Mouse (Mus musculus): Measurements from ENCODE around the gene Car8. TPM values are rescaled to one million over a fixed set of nuclear protein-coding genes. Genes with fewer than 3 reads are reported as not detected.
"Not testable (repeated sequence)": the region's sequence is repeated elsewhere in the genome, so short reads cannot be mapped to it uniquely, and the experiment has no call there.

The Car8 gene
- polyA plus RNA-seq, 1 experiment = not detected

DNA sequence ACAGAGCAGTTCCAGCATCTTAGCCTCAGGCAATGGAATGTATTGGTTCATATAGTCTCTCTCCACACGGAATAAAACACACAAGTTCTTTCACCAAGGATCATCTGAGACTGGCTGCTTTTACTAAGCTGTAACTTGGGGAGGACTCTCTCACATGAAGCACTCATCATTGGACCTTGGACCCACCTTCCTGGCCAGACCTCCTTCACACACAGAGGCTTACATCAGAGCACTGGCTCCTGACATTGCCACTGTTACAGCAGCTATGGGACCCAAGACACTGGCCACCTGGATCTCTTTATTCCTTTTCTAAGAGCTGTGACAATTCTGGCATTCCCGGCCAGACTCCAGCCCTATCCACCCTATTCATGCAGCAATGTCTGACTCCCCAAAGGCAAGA lies 101.4 kb downstream of the Car8 start:
- Histone ChIP-seq H3K27ac (ENCODE audit: insufficient read depth, low read depth, low read length) (no peak overlapping the region), H3K4me1 (ENCODE audit: control insufficient read depth, insufficient read depth, low read length) (no peaks in the 10 kb centered on the region), H3K4me3 (ENCODE audit: insufficient read depth, low read length) (no peak overlapping the region)
- TF ChIP-seq POLR2A (IDR thresholded peaks at IDR 0.05; ENCODE audit: borderline replicate concordance, low read depth, low read length) (no peak), CTCF (IDR thresholded peaks at IDR 0.05; ENCODE audit: low read depth, low read length) (no peak)

GRCm38 (mm10) chr4:8132024-8132423 lies 106.8 kb downstream of the Car8 start:
- Histone ChIP-seq H3K4me1 (ENCODE audit: control insufficient read depth, insufficient read depth, low read length) (no peaks in the 10 kb centered on the region), H3K4me3 (ENCODE audit: insufficient read depth, low read length) (no peak overlapping the region), H3K27ac (ENCODE audit: insufficient read depth, low read depth, low read length) (no peak overlapping the region)
- TF ChIP-seq CTCF (IDR thresholded peaks at IDR 0.05; ENCODE audit: low read depth, low read length) = no peak
- TF ChIP-seq POLR2A (IDR thresholded peaks at IDR 0.05; ENCODE audit: borderline replicate concordance, low read depth, low read length) = no peak

- Histone ChIP-seq H3K4me3 (ENCODE audit: insufficient read depth, low read length) (no peak overlapping the region), H3K4me1 (ENCODE audit: control insufficient read depth, insufficient read depth, low read length) (no peaks in the 10 kb centered on the region), H3K27ac (ENCODE audit: insufficient read depth, low read depth, low read length) (no peak overlapping the region)
- TF ChIP-seq CTCF (IDR thresholded peaks at IDR 0.05; ENCODE audit: low read depth, low read length) = no peak
- TF ChIP-seq POLR2A (IDR thresholded peaks at IDR 0.05; ENCODE audit: borderline replicate concordance, low read depth, low read length) = no peak
Measured at GRCm38 (mm10) chr4:8113558-8113957, 125.3 kb downstream of the Car8 start.

DNA sequence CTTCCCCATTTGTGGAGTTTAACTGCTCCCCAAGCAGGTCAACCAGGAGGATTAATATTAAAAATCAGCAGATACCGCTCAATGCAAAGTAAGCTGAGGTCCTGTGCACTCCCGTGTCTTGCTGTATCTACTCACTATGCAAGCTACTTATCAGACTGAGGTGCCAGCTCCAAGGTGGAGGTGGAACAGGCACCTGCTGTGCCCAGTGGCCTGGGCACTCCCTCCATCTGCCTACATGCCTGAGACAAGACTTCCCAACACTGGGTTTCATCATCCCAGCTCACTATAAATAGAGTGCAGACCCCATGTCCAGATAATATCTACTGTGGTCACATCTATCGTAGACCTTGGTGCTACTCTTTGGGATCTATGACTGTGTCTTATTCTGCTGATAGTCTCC lies 127.0 kb downstream of the Car8 start:
- no peak for TF ChIP-seq POLR2A (IDR thresholded peaks at IDR 0.05; ENCODE audit: borderline replicate concordance, low read depth, low read length)
- H3K4me1 ChIP-seq (ENCODE audit: control insufficient read depth, insufficient read depth, low read length) = no peaks in the 10 kb centered on the region
- H3K4me3 ChIP-seq (ENCODE audit: insufficient read depth, low read length) = no peak overlapping the region
- no peak overlapping the region for H3K27ac ChIP-seq (ENCODE audit: insufficient read depth, low read depth, low read length)

- Histone ChIP-seq H3K4me3 (ENCODE audit: insufficient read depth, low read length) (no peak overlapping the region), H3K27ac (ENCODE audit: insufficient read depth, low read depth, low read length) (no peak overlapping the region), H3K4me1 (ENCODE audit: control insufficient read depth, insufficient read depth, low read length) (no peaks in the 10 kb centered on the region)
- no peak for TF ChIP-seq POLR2A (IDR thresholded peaks at IDR 0.05; ENCODE audit: borderline replicate concordance, low read depth, low read length)
- TF ChIP-seq CTCF (IDR thresholded peaks at IDR 0.05; ENCODE audit: low read depth, low read length) = no peak
Measured at GRCm38 (mm10) chr4:8109906-8110567, 128.8 kb downstream of the Car8 start.

GRCm38 (mm10) chr4:8101466-8101865 lies 137.4 kb downstream of the Car8 start:
- Histone ChIP-seq H3K27ac (ENCODE audit: insufficient read depth, low read depth, low read length) (no peak overlapping the region), H3K4me3 (ENCODE audit: insufficient read depth, low read length) (no peak overlapping the region), H3K4me1 (ENCODE audit: control insufficient read depth, insufficient read depth, low read length) (no peaks in the 10 kb centered on the region)
- no peak for TF ChIP-seq CTCF (IDR thresholded peaks at IDR 0.05; ENCODE audit: low read depth, low read length)
- no peak for TF ChIP-seq POLR2A (IDR thresholded peaks at IDR 0.05; ENCODE audit: borderline replicate concordance, low read depth, low read length)

GRCm38 (mm10) chr4:8098084-8098483 lies 140.8 kb downstream of the Car8 start:
- no peak overlapping the region for H3K27ac ChIP-seq (ENCODE audit: insufficient read depth, low read depth, low read length)
- no peaks in the 10 kb centered on the region for H3K4me1 ChIP-seq (ENCODE audit: control insufficient read depth, insufficient read depth, low read length)
- TF ChIP-seq CTCF (IDR thresholded peaks at IDR 0.05; ENCODE audit: low read depth, low read length) (no peak), POLR2A (IDR thresholded peaks at IDR 0.05; ENCODE audit: borderline replicate concordance, low read depth, low read length) (no peak)
- no peak overlapping the region for H3K4me3 ChIP-seq (ENCODE audit: insufficient read depth, low read length)

- Histone ChIP-seq H3K4me3 (ENCODE audit: insufficient read depth, low read length) (no peak overlapping the region), H3K4me1 (ENCODE audit: control insufficient read depth, insufficient read depth, low read length) (no peaks in the 10 kb centered on the region)
- TF ChIP-seq POLR2A (IDR thresholded peaks at IDR 0.05; ENCODE audit: borderline replicate concordance, low read depth, low read length) = no peak
- no peak for TF ChIP-seq CTCF (IDR thresholded peaks at IDR 0.05; ENCODE audit: low read depth, low read length)
Measured at GRCm38 (mm10) chr4:8097683-8098082, 141.2 kb downstream of the Car8 start.

DNA sequence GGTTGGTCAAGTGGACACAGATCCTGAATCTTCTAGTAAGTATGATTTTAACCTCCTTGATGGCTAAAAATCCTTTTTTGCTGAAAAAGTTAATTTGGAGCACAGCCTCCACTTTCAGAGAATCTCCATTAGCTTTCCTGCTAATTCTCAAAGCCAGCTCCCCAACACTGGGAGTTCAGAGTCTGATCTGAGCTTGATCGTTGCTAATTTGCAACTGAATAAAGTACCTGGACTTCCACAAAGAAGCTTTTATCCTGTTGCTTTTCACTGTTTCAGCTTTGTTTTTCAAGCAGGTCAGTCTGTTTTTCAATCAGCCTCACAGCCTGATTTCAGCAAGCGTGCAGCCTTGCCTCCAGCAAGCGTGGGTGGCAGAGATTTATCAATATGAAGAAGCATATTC lies 145.3 kb downstream of the Car8 start:
- not testable (repeated sequence) for H3K4me3 ChIP-seq (ENCODE audit: insufficient read depth, low read length); H3K4me1 ChIP-seq (ENCODE audit: control insufficient read depth, insufficient read depth, low read length); H3K27ac ChIP-seq (ENCODE audit: insufficient read depth, low read depth, low read length)

More at GRCm38 (mm10) chr4:8097683-8098082, 141.2 kb downstream of the Car8 start:
- H3K27ac ChIP-seq (ENCODE audit: insufficient read depth, low read depth, low read length) = no peak overlapping the region
